In the genomic region with DNA sequence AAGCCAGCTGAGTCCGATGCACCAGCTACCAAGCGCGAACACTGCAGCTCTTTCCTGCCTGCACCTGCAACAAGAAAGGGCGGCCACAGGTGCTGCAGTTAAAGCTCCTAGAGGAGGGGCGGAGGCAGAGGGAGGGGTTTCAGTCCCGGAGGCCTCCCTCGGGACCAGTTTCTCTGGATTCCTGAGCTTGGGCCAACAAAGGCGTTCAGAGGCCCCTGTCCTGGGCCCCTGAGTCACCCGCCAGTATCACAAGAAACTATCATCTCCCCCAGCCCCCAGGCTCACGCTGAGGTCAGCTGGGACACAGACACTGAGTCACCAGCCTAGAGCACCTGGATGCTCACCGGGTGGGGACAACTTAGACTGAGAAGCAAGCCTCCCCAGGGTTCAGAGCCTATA, we compare ENCODE assay signal across 9 mouse cellular contexts. TPM values are rescaled to one million over a fixed set of nuclear protein-coding genes. Genes with fewer than 3 reads are reported as not detected.
DNase-seq lines count a peak whose midpoint lies in the region; ATAC-seq and TF ChIP-seq lines count a peak whose summit lies in the region.
"Had no signal": no experiment of that assay in that cellular context is flagged by ENCODE, and none has a peak within 500 bp of the region (broad histone marks: within the 10 kb centered on the region; RNA-seq: fewer than 3 reads in every experiment).

A gene (minus strand): TSS at position 78 of the 399 bp plus-strand sequence.

- 0 out of 2 replicates have a peak within 1 kb of the TSS, but pooled peaks have one; percentile 8 for H3K4me2 ChIP-seq in hindbrain, embryonic 11.5 days (replicated peaks; ENCODE audit: low read depth, low read length)
- H3K4me2 ChIP-seq in hindbrain, postnatal 0 days (ENCODE audit: low read depth, low read length): no peak within 1 kb of the TSS
- 0 out of 2 replicates have a peak within 1 kb of the TSS, but pooled peaks have one; percentile 0 for H3K4me2 ChIP-seq in hindbrain, embryonic 14.5 days (replicated peaks)
- H3K4me2 ChIP-seq: liver, embryonic 13.5 days had no signal

- WGBS in hindbrain, embryonic 11.5 days: 12% methylated on average over 11 of the region's 11 CpGs
- 12% methylated on average over 11 of the region's 11 CpGs for WGBS in hindbrain, postnatal 0 days
- WGBS in hindbrain, embryonic 14.5 days: 16% methylated on average over 11 of the region's 11 CpGs
- WGBS in lung, adult 2 months: 45% methylated on average over 11 of the region's 11 CpGs

- no peaks in the 10 kb centered on the region for H3K9me3 ChIP-seq in hindbrain, embryonic 11.5 days (ENCODE audit: control insufficient read depth, low read length)
- no peaks in the 10 kb centered on the region for H3K9me3 ChIP-seq in hindbrain, postnatal 0 days (ENCODE audit: low read length)
- H3K9me3 ChIP-seq in hindbrain, embryonic 14.5 days (ENCODE audit: control insufficient read depth, low read length): no peaks in the 10 kb centered on the region
- H3K9me3 ChIP-seq: liver, embryonic 13.5 days had no signal

- H3K4me1 ChIP-seq in hindbrain, embryonic 11.5 days (replicated peaks; ENCODE audit: control insufficient read depth, insufficient read depth, low read length): no peaks in the 10 kb centered on the region
- H3K4me1 ChIP-seq in hindbrain, postnatal 0 days (ENCODE audit: insufficient read depth, low read length): no peaks in the 10 kb centered on the region
- no peaks in the 10 kb centered on the region for H3K4me1 ChIP-seq in hindbrain, embryonic 14.5 days (replicated peaks; ENCODE audit: control insufficient read depth, insufficient read depth, low read length)
- H3K4me1 ChIP-seq in lung, adult 2 months (ENCODE audit: control insufficient read depth, insufficient read depth, low read length): peaks cover 10% of the 10 kb centered on the region

- no peak for ATAC-seq in hindbrain, embryonic 11.5 days (ENCODE audit: low FRiP score)
- ATAC-seq in hindbrain, postnatal 0 days: no peak
- no peak for ATAC-seq in hindbrain, embryonic 14.5 days (ENCODE audit: low FRiP score)

- peak; percentile 27 for DNase-seq in hindbrain, embryonic 11.5 days (ENCODE audit: low spot score)
- no peak for DNase-seq in hindbrain, postnatal 0 days (ENCODE audit: low spot score)
- no peak for DNase-seq in hindbrain, embryonic 14.5 days (ENCODE audit: low spot score)
- DNase-seq in lung, adult 2 months: peak; percentile 39
- DNase-seq in thymus, postnatal 25 days: peak; percentile 82
- no peak for DNase-seq in right cerebral cortex, adult 2 months (ENCODE audit: low spot score in 2 of 2)
- no peak for DNase-seq in adrenal gland, adult 8-10 months
- DNase-seq in adipocyte (ENCODE audit: low spot score): no peak
- DNase-seq: liver, embryonic 13.5 days had no signal

- H3K9ac ChIP-seq in hindbrain, embryonic 11.5 days (ENCODE audit: low read depth, low read length): 0 out of 2 replicates have a peak within 1 kb of the TSS, but pooled peaks have one; percentile 7
- H3K9ac ChIP-seq in hindbrain, postnatal 0 days (replicated peaks; ENCODE audit: low read length): no peak within 1 kb of the TSS
- no peak within 1 kb of the TSS for H3K9ac ChIP-seq in hindbrain, embryonic 14.5 days
- H3K9ac ChIP-seq: liver, embryonic 13.5 days had no signal

- no peaks in the 10 kb centered on the region for H3K36me3 ChIP-seq in hindbrain, embryonic 11.5 days (ENCODE audit: control insufficient read depth, insufficient read depth, low read length)
- H3K36me3 ChIP-seq in hindbrain, postnatal 0 days (ENCODE audit: insufficient read depth, low read length): no peaks in the 10 kb centered on the region
- H3K36me3 ChIP-seq in hindbrain, embryonic 14.5 days (replicated peaks; ENCODE audit: control insufficient read depth, insufficient read depth): no peaks in the 10 kb centered on the region
- H3K36me3 ChIP-seq: liver, embryonic 13.5 days had no signal

- TF ChIP-seq POLR2A in lung, adult 2 months (IDR thresholded peaks at IDR 0.05; ENCODE audit: borderline replicate concordance, extremely low read depth, low read depth, low read length): peak; percentile 45; the same call in 1 of the 2 replicates

- H3K27me3 ChIP-seq in hindbrain, embryonic 11.5 days (ENCODE audit: control insufficient read depth, insufficient read depth, low read length): peaks cover 23% of the 10 kb centered on the region
- H3K27me3 ChIP-seq in hindbrain, postnatal 0 days (ENCODE audit: insufficient read depth, low read length): peaks cover 10% of the 10 kb centered on the region; the same call in 1 of the 2 replicates
- H3K27me3 ChIP-seq in hindbrain, embryonic 14.5 days (ENCODE audit: control insufficient read depth, insufficient read depth, low read length): peaks cover 25% of the 10 kb centered on the region

- no peak within 1 kb of the TSS for H3K4me3 ChIP-seq in hindbrain, embryonic 11.5 days (ENCODE audit: low read depth, low read length)
- H3K4me3 ChIP-seq in hindbrain, postnatal 0 days (ENCODE audit: low read length): no peak within 1 kb of the TSS
- no peak within 1 kb of the TSS for H3K4me3 ChIP-seq in hindbrain, embryonic 14.5 days (replicated peaks; ENCODE audit: low read length)
- H3K4me3 ChIP-seq in lung, adult 2 months (replicated peaks; ENCODE audit: extremely low read depth, low read depth, low read length): peak within 1 kb of the TSS; percentile 40
- H3K4me3 ChIP-seq: liver, embryonic 13.5 days had no signal

- no peak within 1 kb of the TSS for H3K27ac ChIP-seq in hindbrain, embryonic 11.5 days (ENCODE audit: low read depth, low read length)
- no peak within 1 kb of the TSS for H3K27ac ChIP-seq in hindbrain, postnatal 0 days
- no peak within 1 kb of the TSS for H3K27ac ChIP-seq in hindbrain, embryonic 14.5 days
- H3K27ac ChIP-seq: liver, embryonic 13.5 days had no signal

- TF ChIP-seq CTCF in hindbrain, postnatal 0 days (IDR thresholded peaks at IDR 0.05; ENCODE audit: low read depth): no peak
- TF ChIP-seq CTCF in lung, adult 2 months (IDR thresholded peaks at IDR 0.05; ENCODE audit: insufficient read depth, low read length): no peak

RNA-seq across cellular contexts. Expression of the gene that starts here (rescaled TPM):
- 7.8 and 10.2 TPM in 2 replicates for polyA plus RNA-seq in hindbrain, embryonic 11.5 days (2014; fragmentation: Nextera tagmentation; extraction: Ambion mirVana)
- total RNA-seq in hindbrain, postnatal 0 days (2014; rRNA removed): not detected in 2 replicates
- not detected in 2 replicates for polyA plus RNA-seq in hindbrain, postnatal 0 days (2015; fragmentation: Nextera tagmentation; extraction: Ambion mirVana)
- not detected in 2 replicates for polyA plus RNA-seq in hindbrain, embryonic 14.5 days (2014; fragmentation: Nextera tagmentation; extraction: Ambion mirVana)
- polyA plus RNA-seq in lung, adult 2 months (2012; rRNA removed): 9.2 and 18.9 TPM in 2 replicates
- not detected for total RNA-seq in adrenal gland, adult 8-10 months (2022)

Comparison
In these comparisons a context has a peak if more than half of its experiments do, and no peak if none do; other contexts are left out.
1. DNase-seq: peak in hindbrain, embryonic 11.5 days (single experiment), lung, adult 2 months (single experiment) and thymus, postnatal 25 days (single experiment); none in hindbrain, postnatal 0 days (single experiment), hindbrain, embryonic 14.5 days (single experiment), right cerebral cortex, adult 2 months (0 of 2), adrenal gland, adult 8-10 months (single experiment) and adipocyte (single experiment).